Mouse (Mus musculus): ENCODE results near the gene Camta1.
A peak's percentile ranks its signal among the peaks of the same experiment; 100 is the strongest.

The Camta1 gene

DNA sequence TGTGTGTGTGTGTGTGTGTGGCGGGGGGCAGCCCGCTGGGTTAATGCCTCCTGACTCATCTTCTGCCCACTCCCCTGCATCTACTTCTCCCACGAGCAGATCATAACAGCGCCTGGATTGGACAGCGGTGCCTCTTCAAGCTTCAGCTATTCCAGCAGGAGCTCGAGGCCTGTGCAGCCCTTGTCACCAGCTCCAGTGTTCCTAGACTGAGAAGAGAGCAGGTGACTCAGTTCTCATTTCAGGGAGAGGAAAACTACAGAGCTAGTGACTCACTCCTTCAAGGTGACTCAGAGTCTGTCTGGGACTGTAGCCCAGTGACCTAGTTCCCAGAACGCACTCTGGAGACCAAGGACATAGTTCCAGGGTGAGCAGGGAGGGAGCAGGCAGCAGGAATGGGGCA lies 522.3 kb downstream of the Camta1 start:
- Histone ChIP-seq H3K4me1 (replicated peaks; ENCODE audit: low read depth, low read length) (peaks cover 58% of the 10 kb centered on the region), H3K27me3 (ENCODE audit: insufficient read depth, low read length) (peaks cover 20% of the 10 kb centered on the region), H3K4me3 (replicated peaks; ENCODE audit: low read length) (no peak overlapping the region), H3K36me3 (ENCODE audit: insufficient read depth, low read length) (no peaks in the 10 kb centered on the region), H3K9me3 (ENCODE audit: low read length) (no peaks in the 10 kb centered on the region)
- TF ChIP-seq CTCF (conservative IDR thresholded peaks at IDR 0.05; ENCODE audit: low read length) (no peak), POU5F1 (IDR thresholded peaks at IDR 0.05; ENCODE audit: borderline replicate concordance, low read length) (no peak), NANOG (IDR thresholded peaks at IDR 0.05; ENCODE audit: borderline replicate concordance, low read length) (no peak)

GRCm38 (mm10) chr4:151338931-151339330 lies 522.7 kb downstream of the Camta1 start:
- Histone ChIP-seq H3K36me3 (ENCODE audit: insufficient read depth, low read length) (no peaks in the 10 kb centered on the region), H3K4me1 (replicated peaks; ENCODE audit: low read depth, low read length) (peaks cover 58% of the 10 kb centered on the region), H3K9me3 (ENCODE audit: low read length) (no peaks in the 10 kb centered on the region), H3K27me3 (ENCODE audit: insufficient read depth, low read length) (peaks cover 20% of the 10 kb centered on the region), H3K4me3 (replicated peaks; ENCODE audit: low read length) (no peak overlapping the region)
- no peak for TF ChIP-seq CTCF (conservative IDR thresholded peaks at IDR 0.05; ENCODE audit: low read length)

DNA sequence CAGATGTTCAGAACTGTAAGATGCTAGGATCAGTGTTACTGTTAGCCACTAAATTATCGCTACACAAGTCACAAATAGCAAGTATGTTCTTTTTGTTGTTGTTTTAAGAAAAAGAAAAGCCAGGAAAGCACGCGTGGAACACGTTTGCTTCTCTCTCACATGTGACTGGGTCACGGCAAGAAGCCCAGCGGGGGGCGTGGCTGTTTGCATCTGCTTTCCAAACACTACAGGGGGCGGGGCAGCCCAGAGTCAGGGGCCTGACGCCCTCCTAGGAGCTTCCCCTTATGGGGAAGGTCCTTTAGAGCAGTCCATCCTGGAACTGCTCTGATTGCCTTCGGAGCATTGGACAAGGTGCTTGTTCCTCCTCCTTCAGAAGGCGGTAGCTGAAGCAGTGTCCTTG lies 524.1 kb downstream of the Camta1 start:
- Histone ChIP-seq H3K9me3 (ENCODE audit: low read length) (no peaks in the 10 kb centered on the region), H3K27me3 (ENCODE audit: insufficient read depth, low read length) (peaks cover 20% of the 10 kb centered on the region), H3K4me1 (replicated peaks; ENCODE audit: low read depth, low read length) (peaks cover 64% of the 10 kb centered on the region), H3K36me3 (ENCODE audit: insufficient read depth, low read length) (no peaks in the 10 kb centered on the region), H3K4me3 (replicated peaks; ENCODE audit: low read length) (peak overlapping the region; percentile 45; the same call in 1 of the 2 replicates)
- TF ChIP-seq POU5F1 (IDR thresholded peaks at IDR 0.05; ENCODE audit: borderline replicate concordance, low read length) (no peak), NANOG (IDR thresholded peaks at IDR 0.05; ENCODE audit: borderline replicate concordance, low read length) (no peak)

- Histone ChIP-seq H3K4me3 (replicated peaks; ENCODE audit: low read length) (no peak overlapping the region; the same call in 1 of the 2 replicates), H3K9me3 (ENCODE audit: low read length) (no peaks in the 10 kb centered on the region), H3K4me1 (replicated peaks; ENCODE audit: low read depth, low read length) (peaks cover 62% of the 10 kb centered on the region), H3K36me3 (ENCODE audit: insufficient read depth, low read length) (no peaks in the 10 kb centered on the region), H3K27me3 (ENCODE audit: insufficient read depth, low read length) (peaks cover 20% of the 10 kb centered on the region)
- TF ChIP-seq CTCF (conservative IDR thresholded peaks at IDR 0.05; ENCODE audit: low read length) (no peak), POU5F1 (IDR thresholded peaks at IDR 0.05; ENCODE audit: borderline replicate concordance, low read length) (no peak)
Observed at GRCm38 (mm10) chr4:151336413-151336812, 525.3 kb downstream of the Camta1 start.

DNA sequence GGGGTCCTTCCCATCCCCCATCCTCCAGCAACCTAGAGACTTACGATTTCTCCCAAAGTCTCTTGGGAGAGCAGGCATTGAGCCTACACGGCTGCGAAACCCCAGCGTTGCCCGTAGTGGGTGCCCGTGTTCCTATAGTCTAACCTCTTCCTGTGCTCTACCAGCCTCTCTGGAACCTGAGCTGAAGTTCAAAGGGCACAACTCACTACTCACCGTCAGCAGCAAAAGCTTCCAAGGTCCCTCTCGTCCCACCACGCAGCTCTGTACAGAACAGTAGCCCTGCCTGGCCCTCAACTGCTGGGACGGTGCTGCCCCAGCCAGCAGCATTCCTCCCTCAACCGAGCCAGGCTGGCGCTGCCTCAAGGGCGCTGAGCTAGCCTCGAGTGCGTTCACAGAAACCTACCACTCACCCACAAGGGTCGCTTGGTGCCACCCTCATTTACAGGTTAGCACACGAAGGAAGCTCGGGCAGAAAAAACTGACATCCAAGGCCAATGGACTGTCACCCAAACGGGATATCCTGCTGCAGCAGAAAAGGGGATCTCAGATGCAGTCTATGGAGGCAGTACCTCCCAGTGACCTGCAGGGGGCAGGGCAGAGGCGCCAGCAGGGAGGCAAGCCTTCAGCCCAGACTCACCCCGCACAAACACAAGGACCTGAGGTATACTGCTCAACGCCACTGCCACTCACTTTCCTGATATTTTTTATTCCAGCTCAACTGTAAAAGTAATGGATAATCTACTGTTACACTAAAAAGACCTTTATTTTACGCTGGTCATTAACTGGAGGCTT lies 526.5 kb downstream of the Camta1 start:
- Histone ChIP-seq H3K9me3 (ENCODE audit: low read length) (no peaks in the 10 kb centered on the region), H3K36me3 (ENCODE audit: insufficient read depth, low read length) (no peaks in the 10 kb centered on the region), H3K27me3 (ENCODE audit: insufficient read depth, low read length) (peaks cover 20% of the 10 kb centered on the region), H3K4me3 (replicated peaks; ENCODE audit: low read length) (no peak overlapping the region), H3K4me1 (replicated peaks; ENCODE audit: low read depth, low read length) (peaks cover 49% of the 10 kb centered on the region)
- no peak for TF ChIP-seq POU5F1 (IDR thresholded peaks at IDR 0.05; ENCODE audit: borderline replicate concordance, low read length)
- TF ChIP-seq CTCF (conservative IDR thresholded peaks at IDR 0.05; ENCODE audit: low read length), result peak; percentile 96
- TF ChIP-seq NANOG (IDR thresholded peaks at IDR 0.05; ENCODE audit: borderline replicate concordance, low read length), result no peak

- Histone ChIP-seq H3K36me3 (ENCODE audit: insufficient read depth, low read length) (no peaks in the 10 kb centered on the region), H3K4me3 (replicated peaks; ENCODE audit: low read length) (no peak overlapping the region), H3K27me3 (ENCODE audit: insufficient read depth, low read length) (peaks cover 23% of the 10 kb centered on the region), H3K4me1 (replicated peaks; ENCODE audit: low read depth, low read length) (peaks cover 28% of the 10 kb centered on the region), H3K9me3 (ENCODE audit: low read length) (no peaks in the 10 kb centered on the region)
- TF ChIP-seq POU5F1 (IDR thresholded peaks at IDR 0.05; ENCODE audit: borderline replicate concordance, low read length), result no peak
- no peak for TF ChIP-seq NANOG (IDR thresholded peaks at IDR 0.05; ENCODE audit: borderline replicate concordance, low read length)
- TF ChIP-seq CTCF (conservative IDR thresholded peaks at IDR 0.05; ENCODE audit: low read length), result no peak
Observed at GRCm38 (mm10) chr4:151332074-151332849, 529.4 kb downstream of the Camta1 start.

DNA sequence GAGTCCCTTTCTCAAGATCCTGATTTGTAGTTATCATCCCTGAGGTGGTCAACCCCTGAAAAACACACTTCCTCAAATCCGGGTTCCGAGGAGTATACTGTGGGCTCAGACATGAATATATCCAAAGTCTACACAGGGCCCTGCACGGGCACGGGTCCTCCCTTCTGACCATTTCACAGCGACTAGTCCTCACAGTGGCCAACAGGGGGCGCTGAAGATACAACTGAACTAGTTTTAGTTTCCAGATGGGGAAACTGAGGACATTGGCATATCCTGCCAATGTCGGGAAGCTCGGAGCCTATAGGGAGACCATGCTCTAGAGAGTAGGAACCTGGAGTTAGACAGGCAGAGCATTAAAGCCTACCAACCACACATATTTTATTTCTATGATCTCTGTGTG lies 530.7 kb downstream of the Camta1 start:
- no peaks in the 10 kb centered on the region for H3K36me3 ChIP-seq (ENCODE audit: insufficient read depth, low read length)
- peaks cover 14% of the 10 kb centered on the region for H3K27me3 ChIP-seq (ENCODE audit: insufficient read depth, low read length)
- no peak overlapping the region for H3K4me3 ChIP-seq (replicated peaks; ENCODE audit: low read length)
- peaks cover under 1% of the 10 kb centered on the region for H3K9me3 ChIP-seq (ENCODE audit: low read length)
- peaks cover 18% of the 10 kb centered on the region for H3K4me1 ChIP-seq (replicated peaks; ENCODE audit: low read depth, low read length)
- no peak for TF ChIP-seq POU5F1 (IDR thresholded peaks at IDR 0.05; ENCODE audit: borderline replicate concordance, low read length)
- TF ChIP-seq CTCF (conservative IDR thresholded peaks at IDR 0.05; ENCODE audit: low read length), result peak; percentile 59

DNA sequence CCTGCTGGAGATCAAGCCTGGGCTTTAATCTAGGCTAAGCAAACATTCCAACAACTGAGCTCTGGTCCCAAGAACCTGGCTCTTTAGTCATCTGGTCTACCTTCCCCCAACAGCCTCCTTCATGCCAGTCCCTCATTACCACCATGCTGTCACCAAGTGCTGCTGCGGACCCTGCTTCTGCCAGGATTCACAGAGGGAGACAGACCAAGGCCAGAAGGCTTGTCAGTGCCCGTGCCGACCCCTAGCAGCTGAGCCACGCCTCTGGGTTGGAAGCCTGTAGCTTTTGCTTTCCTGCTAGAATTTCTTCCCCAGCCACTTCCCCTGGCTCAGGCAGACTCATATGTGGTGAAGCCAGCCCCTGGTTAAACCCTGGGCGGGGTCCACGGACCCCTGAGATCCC lies 533.6 kb downstream of the Camta1 start:
- peaks cover 11% of the 10 kb centered on the region; the same call in 1 of the 2 replicates for H3K27me3 ChIP-seq (ENCODE audit: insufficient read depth, low read length)
- H3K4me1 ChIP-seq (replicated peaks; ENCODE audit: low read depth, low read length), result peaks cover 17% of the 10 kb centered on the region
- H3K4me3 ChIP-seq (replicated peaks; ENCODE audit: low read length), result no peak overlapping the region
- H3K9me3 ChIP-seq (ENCODE audit: low read length), result peaks cover 17% of the 10 kb centered on the region
- H3K36me3 ChIP-seq (ENCODE audit: insufficient read depth, low read length), result no peaks in the 10 kb centered on the region
- TF ChIP-seq NANOG (IDR thresholded peaks at IDR 0.05; ENCODE audit: borderline replicate concordance, low read length), result no peak
- no peak for TF ChIP-seq CTCF (conservative IDR thresholded peaks at IDR 0.05; ENCODE audit: low read length)
- TF ChIP-seq POU5F1 (IDR thresholded peaks at IDR 0.05; ENCODE audit: borderline replicate concordance, low read length), result no peak
